Mouse (Mus musculus) cerebellum, adult 11 months (tissue): ENCODE measurements at regions not wholly inside any gene's neighbourhood (a gene's known extent, or its start where the extent isn't known, plus 50 kb on each side); places are given as distances from the start of the nearest gene placed in this dataset.

ENCODE experiments used
- DNase-seq: peaks from one replicate; pipeline ENCODE4 v3.0.0; 2022

- DNase-seq: peak; percentile 63
Observed at GRCm38 (mm10) chr3:64205954-64206353, 64.2 kb upstream of the Vmn2r2 start.

DNA sequence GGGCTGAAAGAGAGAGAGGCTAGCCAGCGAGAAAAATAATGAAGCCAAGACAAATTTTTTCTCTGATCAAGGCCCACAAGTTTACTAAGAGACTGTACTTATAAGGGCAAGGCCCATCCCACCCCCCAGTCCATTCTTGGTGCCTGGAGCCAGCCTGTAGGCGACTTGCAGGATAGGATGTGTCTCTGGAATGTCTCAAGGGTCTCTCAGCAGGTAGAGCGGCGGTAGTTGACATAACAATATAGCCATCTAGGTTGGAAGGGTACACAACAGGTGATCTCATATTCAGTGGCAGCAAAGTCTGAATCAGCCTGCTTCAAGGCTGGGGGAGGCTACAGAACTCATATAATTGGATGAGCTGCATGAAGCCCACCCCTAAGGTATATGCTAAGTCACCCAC is 61.1 kb upstream of the Vmn2r2 start:
- no peak for DNase-seq

GRCm38 (mm10) chr3:64192352-64192751 is 50.6 kb upstream of the Vmn2r2 start:
- no peak for DNase-seq
